Mouse (Mus musculus) MEL (cell line): Measurements from ENCODE around the gene Hdac11. TPM values are rescaled to one million over a fixed set of nuclear protein-coding genes. Genes with fewer than 3 reads are reported as not detected.

ENCODE experiments used
- DNase-seq: peaks from one replicate; pipeline ENCODE4 v3.0.0; 2011; ENCODE audit warnings: low read depth, low spot score
- H3K27ac ChIP-seq: 2 replicates; pipeline ENCODE4 v1.5.1; 2012; ENCODE audit warnings: low read depth, mild to moderate bottlenecking, control low read depth, low read length, moderate library complexity; ENCODE audit not compliant: control insufficient read depth
- H3K27me3 ChIP-seq, 2 experiments: fragments of 150-350 bp in 1 of 2; sonication (generic) in 1 of 2; 2 replicates each; pipeline ENCODE4 v1.6.1; 2012; ENCODE audit warnings: low read length in 2 of 2, mild to moderate bottlenecking in 2 of 2, improper control_type of control experiment in 1 of 2, moderate library complexity in 1 of 2; ENCODE audit not compliant: insufficient read depth in 2 of 2, control insufficient read depth in 1 of 2
- H3K36me3 ChIP-seq, 2 experiments: 2 replicates each; pipeline ENCODE4 v1.6.1; 2012 to 2014; ENCODE audit warnings: low read length in 2 of 2, improper control_type of control experiment in 1 of 2, inconsistent platforms in 1 of 2, mild to moderate bottlenecking in 1 of 2; ENCODE audit not compliant: insufficient read depth in 2 of 2, control insufficient read depth in 1 of 2
- H3K4me1 ChIP-seq, 2 experiments: fragments of 150-350 bp in 1 of 2; sonication (generic) in 1 of 2; 2 replicates each; pipeline ENCODE4 v1.6.1; 2012; ENCODE audit warnings: low read length in 2 of 2, improper control_type of control experiment in 1 of 2, mild to moderate bottlenecking in 1 of 2; ENCODE audit not compliant: insufficient read depth in 2 of 2, control insufficient read depth in 1 of 2
- H3K4me3 ChIP-seq, 2 experiments: fragments of 150-350 bp in 1 of 2; sonication (generic) in 1 of 2; 2 replicates each; pipeline ENCODE4 v1.5.1; 2012; ENCODE audit warnings: low read depth in 2 of 2, low read length in 2 of 2, mild to moderate bottlenecking in 2 of 2, moderate library complexity in 2 of 2, control low read depth in 1 of 2, improper control_type of control experiment in 1 of 2; ENCODE audit not compliant: control insufficient read depth in 1 of 2, insufficient read depth in 1 of 2
- H3K79me2 ChIP-seq: 2 replicates; pipeline ENCODE4 v1.6.1; 2012; ENCODE audit warnings: mild to moderate bottlenecking, low read length, moderate library complexity; ENCODE audit not compliant: control insufficient read depth, poor library complexity, insufficient read depth
- H3K9ac ChIP-seq: 2 replicates; pipeline ENCODE4 v1.6.1; 2012; ENCODE audit warnings: low read depth, mild to moderate bottlenecking, control low read depth, low read length, moderate library complexity; ENCODE audit not compliant: control insufficient read depth, poor library complexity, severe bottlenecking
- H3K9me3 ChIP-seq: fragments of 150-350 bp; sonication (generic); replicated peaks from 2 replicates; pipeline ENCODE4 v1.6.1; 2012; ENCODE audit warnings: mild to moderate bottlenecking, low read length, improper control_type of control experiment, moderate library complexity; ENCODE audit not compliant: insufficient read depth
- CHD1 ChIP-seq: IDR thresholded peaks from 2 replicates; pipeline ENCODE4 v1.6.1; 2012; ENCODE audit warnings: low read depth, mild to moderate bottlenecking, inconsistent platforms, low read length, improper control_type of control experiment
- CTCF ChIP-seq, 3 experiments: IDR thresholded peaks in 2 of 3; conservative IDR thresholded peaks in 1 of 3; 2 replicates each; pipeline ENCODE4 v1.5.1; 2011 to 2012; ENCODE audit warnings: low read length in 3 of 3, low read depth in 2 of 3, mild to moderate bottlenecking in 2 of 3, improper control_type of control experiment in 1 of 3, inconsistent platforms in 1 of 3, mixed read lengths in 1 of 3, moderate library complexity in 1 of 3; ENCODE audit not compliant: control insufficient read depth in 1 of 3, insufficient read depth in 1 of 3, poor library complexity in 1 of 3, severe bottlenecking in 1 of 3
- E2F4 ChIP-seq: IDR thresholded peaks from 2 replicates; pipeline ENCODE4 v1.6.1; 2011; ENCODE audit warnings: low read depth, low read length, improper control_type of control experiment, borderline replicate concordance
- GABPA ChIP-seq: IDR thresholded peaks from 2 replicates; pipeline ENCODE4 v1.6.1; 2012; ENCODE audit warnings: low read depth, mild to moderate bottlenecking, inconsistent platforms, low read length, improper control_type of control experiment, moderate library complexity
- GATA1 ChIP-seq: IDR thresholded peaks from 2 replicates; pipeline ENCODE4 v1.6.1; 2011; ENCODE audit warnings: low read depth, low read length, improper control_type of control experiment
- HCFC1 ChIP-seq: IDR thresholded peaks from 2 replicates; pipeline ENCODE4 v1.6.1; 2012; ENCODE audit warnings: low read depth, mild to moderate bottlenecking, inconsistent platforms, low read length, improper control_type of control experiment, moderate library complexity
- KAT2A ChIP-seq: conservative IDR thresholded peaks from 2 replicates; pipeline ENCODE4 v1.6.1; 2012; ENCODE audit warnings: low read depth, low read length, improper control_type of control experiment, inconsistent platforms
- MAX ChIP-seq: IDR thresholded peaks from 2 replicates; pipeline ENCODE4 v1.6.1; 2011; ENCODE audit warnings: low read length, improper control_type of control experiment
- MAZ ChIP-seq: IDR thresholded peaks from 2 replicates; pipeline ENCODE4 v1.6.1; 2012; ENCODE audit warnings: low read depth, mild to moderate bottlenecking, inconsistent platforms, low read length, improper control_type of control experiment
- MEF2A ChIP-seq: IDR thresholded peaks from 2 replicates; pipeline ENCODE4 v1.6.1; 2014; ENCODE audit warnings: low read depth, mild to moderate bottlenecking, inconsistent platforms, low read length, improper control_type of control experiment; ENCODE audit not compliant: poor library complexity, insufficient replicate concordance, severe bottlenecking; ENCODE audit errors: extremely low read depth
- MXI1 ChIP-seq: IDR thresholded peaks from 2 replicates; pipeline ENCODE4 v1.6.1; 2011; ENCODE audit warnings: mild to moderate bottlenecking, low read depth, low read length, improper control_type of control experiment
- MYB ChIP-seq: IDR thresholded peaks from 2 replicates; pipeline ENCODE4 v1.6.1; 2011; ENCODE audit warnings: mild to moderate bottlenecking, low read depth, low read length, improper control_type of control experiment
- MYC ChIP-seq: IDR thresholded peaks from 2 replicates; pipeline ENCODE4 v1.6.1; 2011; ENCODE audit warnings: low read depth, mild to moderate bottlenecking, low read length, improper control_type of control experiment, moderate library complexity
- POLR2A ChIP-seq, 2 experiments: IDR thresholded peaks; 2 replicates each; pipeline ENCODE4 v1.6.1; 2011 to 2012; ENCODE audit warnings: low read length in 2 of 2, mild to moderate bottlenecking in 2 of 2, control low read depth in 1 of 2, improper control_type of control experiment in 1 of 2, low read depth in 1 of 2, moderate library complexity in 1 of 2; ENCODE audit not compliant: control insufficient read depth in 1 of 2, insufficient read depth in 1 of 2, poor library complexity in 1 of 2
- POLR2AphosphoS2 ChIP-seq: IDR thresholded peaks from 2 replicates; pipeline ENCODE4 v1.6.1; 2011; ENCODE audit warnings: low read length, improper control_type of control experiment
- POLR2AphosphoS5 ChIP-seq: IDR thresholded peaks from 2 replicates; pipeline ENCODE4 v1.6.1; 2012; ENCODE audit warnings: low read depth, borderline replicate concordance, mild to moderate bottlenecking, inconsistent platforms, low read length, moderate library complexity, mixed read lengths
- RAD21 ChIP-seq: IDR thresholded peaks from 2 replicates; pipeline ENCODE4 v1.6.1; 2011; ENCODE audit warnings: mild to moderate bottlenecking, low read depth, low read length, improper control_type of control experiment
- RCOR1 ChIP-seq: IDR thresholded peaks from 2 replicates; pipeline ENCODE4 v1.6.1; 2012; ENCODE audit warnings: low read depth, mild to moderate bottlenecking, inconsistent platforms, low read length, improper control_type of control experiment
- SIN3A ChIP-seq: IDR thresholded peaks from 2 replicates; pipeline ENCODE4 v1.6.1; 2012; ENCODE audit warnings: low read length, improper control_type of control experiment, inconsistent platforms
- TAL1 ChIP-seq: IDR thresholded peaks from 2 replicates; pipeline ENCODE4 v1.6.1; 2012; ENCODE audit warnings: mild to moderate bottlenecking, inconsistent platforms, low read length, moderate library complexity, mixed read lengths
- USF1 ChIP-seq: IDR thresholded peaks from 2 replicates; pipeline ENCODE4 v1.6.1; 2014; ENCODE audit warnings: low read depth, mild to moderate bottlenecking, inconsistent platforms, low read length, improper control_type of control experiment, moderate library complexity
- ZKSCAN1 ChIP-seq: IDR thresholded peaks from 2 replicates; pipeline ENCODE4 v1.6.1; 2012; ENCODE audit warnings: low read depth, mild to moderate bottlenecking, inconsistent platforms, low read length, improper control_type of control experiment, moderate library complexity
- ZMIZ1 ChIP-seq: IDR thresholded peaks from 2 replicates; pipeline ENCODE4 v1.6.1; 2012; ENCODE audit warnings: low read depth, mild to moderate bottlenecking, inconsistent platforms, low read length, improper control_type of control experiment, moderate library complexity
- ZNF384 ChIP-seq: IDR thresholded peaks from 2 replicates; pipeline ENCODE4 v1.6.1; 2012; ENCODE audit warnings: low read depth, mild to moderate bottlenecking, inconsistent platforms, low read length, improper control_type of control experiment
- polyA plus RNA-seq, 2 experiments: library from polyadenylated mRNA; stranded (reverse) in 1 of 2; unstranded in 1 of 2; fragments of >175 nt in 1 of 2; fragments of >200 nt in 1 of 2; gene quantifications; 2 replicates each; pipeline versions ENCODE4 v1.2.1 to v1.2.4; 2012; ENCODE audit warnings: low replicate concordance in 2 of 2, low read depth in 1 of 2; ENCODE audit not compliant: insufficient read length in 2 of 2, insufficient read depth in 1 of 2, missing spikeins in 1 of 2
- total RNA-seq: library from RNA; depleted of rRNA; stranded (reverse); fragments of 300-350 nt; gene quantifications from 2 replicates; pipeline ENCODE4 v1.2.3, GENCODE M21; 2012

Gene Hdac11
- total and polyA plus RNA-seq, 3 experiments, result 3.3 to 6.0 TPM; not detected in 1

GRCm38 (mm10) chr6:91182075-91182490 lies 25.6 kb downstream of the Hdac11 start:
- H3K27ac ChIP-seq, result no peak overlapping the region
- H3K36me3 ChIP-seq, result no peaks in the 10 kb centered on the region; a peak in 1 of 4 replicates
- DNase-seq, result no peak
- H3K4me1 ChIP-seq, result peaks cover 0 to 7% of the 10 kb centered on the region in 2 experiments; a peak in 2 of 4 replicates
- H3K4me3 ChIP-seq, result no peak overlapping the region
- no peak for TF ChIP-seq ZKSCAN1
- no peak for TF ChIP-seq CHD1
- TF ChIP-seq MAZ, result no peak
- TF ChIP-seq MYC, result no peak
- TF ChIP-seq MXI1, result no peak
- TF ChIP-seq CTCF (IDR thresholded peaks at IDR 0.05 in 2 of 3, conservative IDR thresholded peaks at IDR 0.05 in 1 of 3; ENCODE audit: control insufficient read depth in 1 of 3, insufficient read depth in 1 of 3, low read depth in 2 of 3, low read length in 3 of 3, poor library complexity in 1 of 3, severe bottlenecking in 1 of 3), result no peak
- TF ChIP-seq USF1, result no peak
- no peak for TF ChIP-seq ZNF384
- no peak for TF ChIP-seq HCFC1
- TF ChIP-seq POLR2A (IDR thresholded peaks at IDR 0.05; ENCODE audit: control insufficient read depth in 1 of 2, insufficient read depth in 1 of 2, low read depth in 1 of 2, low read length in 2 of 2, poor library complexity in 1 of 2), result no peak
- no peak for TF ChIP-seq MAX
- TF ChIP-seq RAD21, result no peak
- no peak for TF ChIP-seq SIN3A
- no peak for TF ChIP-seq MEF2A
- H3K9me3 ChIP-seq, result no peaks in the 10 kb centered on the region
- H3K9ac ChIP-seq, result no peak overlapping the region
- H3K79me2 ChIP-seq, result no peaks in the 10 kb centered on the region
- H3K27me3 ChIP-seq, result no peaks in the 10 kb centered on the region; a peak in 1 of 4 replicates

GRCm38 (mm10) chr6:91183041-91183440 lies 26.6 kb downstream of the Hdac11 start:
- H3K9ac ChIP-seq, result no peak overlapping the region
- TF ChIP-seq ZKSCAN1 (no peak), MAX (no peak), MXI1 (no peak), SIN3A (no peak), TAL1 (no peak), HCFC1 (no peak), RCOR1 (no peak), POLR2AphosphoS2 (no peak), POLR2AphosphoS5 (no peak), KAT2A (no peak), ZMIZ1 (no peak), MYC (no peak), MEF2A (no peak), GATA1 (no peak), POLR2A (IDR thresholded peaks at IDR 0.05; ENCODE audit: control insufficient read depth in 1 of 2, insufficient read depth in 1 of 2, low read depth in 1 of 2, low read length in 2 of 2, poor library complexity in 1 of 2) (no peak), MYB (no peak), E2F4 (no peak), GABPA (no peak)
- TF ChIP-seq, all 39 proteins: peak for 0
- Histone ChIP-seq H3K27me3 (no peaks in the 10 kb centered on the region; a peak in 1 of 4 replicates), H3K27ac (no peak overlapping the region), H3K4me1 (peaks cover 0 to 4% of the 10 kb centered on the region in 2 experiments; a peak in 1 of 4 replicates), H3K4me3 (no peak overlapping the region), H3K9me3 (no peaks in the 10 kb centered on the region), H3K79me2 (no peaks in the 10 kb centered on the region), H3K36me3 (no peaks in the 10 kb centered on the region; a peak in 1 of 4 replicates)
- no peak for DNase-seq
